Mouse (Mus musculus) heart, embryonic 16.5 days (tissue): ENCODE measurements around the gene Fam69a. TPM values are rescaled to one million over a fixed set of nuclear protein-coding genes. Genes with fewer than 3 reads are reported as not detected.
A peak's percentile ranks its signal among the peaks of the same experiment; 100 is the strongest.

Experiments used
- ATAC-seq: fragments of 200-750 bp; cut with Nextera tagmentation; replicated peaks from 2 replicates; pipeline ENCODE4 v1.8.0; 2017; ENCODE audit warnings: moderate number of reproducible peaks; ENCODE audit not compliant: insufficient read depth, low FRiP score; ENCODE audit errors: extremely low read depth
- H3K27ac ChIP-seq: fragments of 300-500 bp; sonication (generic); 2 replicates; pipeline ENCODE4 v1.5.1; 2014; ENCODE audit warnings: mild to moderate bottlenecking, low read length, control low read depth, moderate library complexity
- H3K27me3 ChIP-seq: fragments of 300-500 bp; sonication (generic); 2 replicates; pipeline ENCODE4 v1.6.1; 2014; ENCODE audit warnings: low read length, mixed read lengths; ENCODE audit not compliant: control insufficient read depth, insufficient read depth
- H3K36me3 ChIP-seq: fragments of 300-500 bp; sonication (generic); 2 replicates; pipeline ENCODE4 v1.6.1; 2014; ENCODE audit not compliant: control insufficient read depth, insufficient read depth
- H3K4me1 ChIP-seq: fragments of 300-500 bp; sonication (generic); 2 replicates; pipeline ENCODE4 v1.6.1; 2014; ENCODE audit warnings: low read length, mixed read lengths; ENCODE audit not compliant: control insufficient read depth, insufficient read depth
- H3K4me2 ChIP-seq: fragments of 300-500 bp; sonication (generic); 2 replicates; pipeline ENCODE4 v1.6.1; 2014; ENCODE audit warnings: low read depth, mild to moderate bottlenecking, control low read depth, low read length
- H3K4me3 ChIP-seq: fragments of 300-500 bp; sonication (generic); 2 replicates; pipeline ENCODE4 v1.5.1; 2014; ENCODE audit warnings: mild to moderate bottlenecking, control low read depth, low read length
- H3K9ac ChIP-seq: fragments of 300-500 bp; sonication (generic); 2 replicates; pipeline ENCODE4 v1.6.1; 2014; ENCODE audit warnings: low read length, control low read depth
- H3K9me3 ChIP-seq: fragments of 300-500 bp; sonication (generic); replicated peaks from 2 replicates; pipeline ENCODE4 v1.6.1; 2016; ENCODE audit warnings: low read length; ENCODE audit not compliant: control insufficient read depth
- WGBS: fragments of 180-500 bp; shearing (Covaris S2); extraction: QIAGEN DNeasy Blood & Tissue Kit; methylation state at CpG from one replicate; pipeline ENCODE4 v1.1.7; 2014; 5-methylcytosine and 5-hydroxymethylcytosine counted together
- polyA plus RNA-seq: library from polyadenylated mRNA; unstranded; fragments of >200 nt; fragmentation: Nextera tagmentation; extraction: Ambion mirVana; gene quantifications from 2 replicates; pipeline ENCODE4 v1.2.1, GENCODE M21; 2015

Gene Fam69a
- polyA plus RNA-seq, 1 experiment from 2014 or later = 23.1 TPM

- 90% methylated on average over 2 of the region's 2 CpGs for WGBS
- no peak overlapping the region for H3K27ac ChIP-seq
- no peaks in the 10 kb centered on the region for H3K9me3 ChIP-seq
- H3K4me1 ChIP-seq = peaks cover 13% of the 10 kb centered on the region
- no peak overlapping the region for H3K9ac ChIP-seq
- no peak overlapping the region for H3K4me2 ChIP-seq
- H3K4me3 ChIP-seq = no peak overlapping the region
- no peaks in the 10 kb centered on the region for H3K27me3 ChIP-seq
- H3K36me3 ChIP-seq = no peaks in the 10 kb centered on the region
- ATAC-seq = no peak
Measured at GRCm38 (mm10) chr5:108017232-108017631, 30.3 kb upstream of the Fam69a start.

GRCm38 (mm10) chr5:108015422-108015821 lies 28.5 kb upstream of the Fam69a start:
- peak overlapping the region; percentile 15; the same call in 1 of the 2 replicates for H3K4me2 ChIP-seq
- 32% methylated on average over 7 of the region's 7 CpGs for WGBS

GRCm38 (mm10) chr5:108014173-108014572 lies 27.3 kb upstream of the Fam69a start:
- 18% methylated on average over 1 of the region's 1 CpGs for WGBS
- no peak overlapping the region for H3K9ac ChIP-seq
- H3K4me1 ChIP-seq = peaks cover 15% of the 10 kb centered on the region
- H3K9me3 ChIP-seq = no peaks in the 10 kb centered on the region
- H3K27me3 ChIP-seq = no peaks in the 10 kb centered on the region
- H3K36me3 ChIP-seq = no peaks in the 10 kb centered on the region
- H3K27ac ChIP-seq = no peak overlapping the region
- no peak for ATAC-seq
- H3K4me3 ChIP-seq = no peak overlapping the region
- no peak overlapping the region for H3K4me2 ChIP-seq

More at GRCm38 (mm10) chr5:108015422-108015821, 28.5 kb upstream of the Fam69a start:
- Histone ChIP-seq H3K9ac (no peak overlapping the region), H3K27me3 (no peaks in the 10 kb centered on the region), H3K9me3 (no peaks in the 10 kb centered on the region), H3K4me3 (no peak overlapping the region), H3K27ac (peak overlapping the region; percentile 48), H3K4me1 (peaks cover 13% of the 10 kb centered on the region), H3K36me3 (no peaks in the 10 kb centered on the region)
- ATAC-seq = peak; percentile 90

- no peak overlapping the region for H3K4me3 ChIP-seq
- H3K4me2 ChIP-seq = no peak overlapping the region
- H3K36me3 ChIP-seq = no peaks in the 10 kb centered on the region
- peaks cover 4% of the 10 kb centered on the region for H3K4me1 ChIP-seq
- H3K9ac ChIP-seq = no peak overlapping the region
- no peaks in the 10 kb centered on the region for H3K9me3 ChIP-seq
- no peak for ATAC-seq
- no peaks in the 10 kb centered on the region for H3K27me3 ChIP-seq
- no peak overlapping the region for H3K27ac ChIP-seq
- 25% methylated on average over 2 of the region's 2 CpGs for WGBS
Measured at GRCm38 (mm10) chr5:108009721-108010120, 22.8 kb upstream of the Fam69a start.

GRCm38 (mm10) chr5:108005134-108005533 lies 18.2 kb upstream of the Fam69a start:
- 28% methylated on average over 2 of the region's 2 CpGs for WGBS

GRCm38 (mm10) chr5:108002734-108003133 lies 15.8 kb upstream of the Fam69a start:
- Histone ChIP-seq H3K9me3 (no peaks in the 10 kb centered on the region), H3K36me3 (no peaks in the 10 kb centered on the region), H3K4me3 (no peak overlapping the region), H3K4me2 (no peak overlapping the region), H3K9ac (no peak overlapping the region), H3K27ac (no peak overlapping the region), H3K27me3 (no peaks in the 10 kb centered on the region), H3K4me1 (peaks cover 3% of the 10 kb centered on the region)
- ATAC-seq = 0 out of 2 replicates have a peak, but pooled peaks have one; percentile 21
- 62% methylated on average over 5 of the region's 5 CpGs for WGBS

More at GRCm38 (mm10) chr5:108005134-108005533, 18.2 kb upstream of the Fam69a start:
- H3K4me2 ChIP-seq = no peak overlapping the region
- H3K36me3 ChIP-seq = no peaks in the 10 kb centered on the region
- no peak overlapping the region for H3K9ac ChIP-seq
- no peaks in the 10 kb centered on the region for H3K27me3 ChIP-seq
- 0 out of 2 replicates have a peak, but pooled peaks cover 2% of the 10 kb centered on the region for H3K4me1 ChIP-seq
- no peak overlapping the region for H3K4me3 ChIP-seq
- no peak for ATAC-seq
- no peak overlapping the region for H3K27ac ChIP-seq
- no peaks in the 10 kb centered on the region for H3K9me3 ChIP-seq

- peak overlapping the region; percentile 74 for H3K9ac ChIP-seq
- WGBS = 17% methylated on average over 20 of the region's 20 CpGs
- H3K9me3 ChIP-seq = no peaks in the 10 kb centered on the region
- H3K27me3 ChIP-seq = no peaks in the 10 kb centered on the region
- H3K4me1 ChIP-seq = peaks cover 4% of the 10 kb centered on the region
- no peaks in the 10 kb centered on the region for H3K36me3 ChIP-seq
- peak overlapping the region; percentile 61 for H3K4me2 ChIP-seq
- H3K27ac ChIP-seq = peak overlapping the region; percentile 46; the same call in 1 of the 2 replicates
- peak; percentile 70 for ATAC-seq
- peak overlapping the region; percentile 58 for H3K4me3 ChIP-seq
Measured at GRCm38 (mm10) chr5:108000776-108001548, 14.1 kb upstream of the Fam69a start.

GRCm38 (mm10) chr5:107997717-107998116 lies 10.8 kb upstream of the Fam69a start:
- Histone ChIP-seq H3K9ac (no peak overlapping the region), H3K36me3 (no peaks in the 10 kb centered on the region), H3K4me2 (no peak overlapping the region), H3K4me3 (no peak overlapping the region), H3K27me3 (no peaks in the 10 kb centered on the region), H3K9me3 (no peaks in the 10 kb centered on the region), H3K27ac (no peak overlapping the region; the same call in 1 of the 2 replicates), H3K4me1 (peaks cover 4% of the 10 kb centered on the region)
- ATAC-seq = no peak
- 39% methylated on average over 7 of the region's 7 CpGs for WGBS

- no peak overlapping the region for H3K9ac ChIP-seq
- H3K9me3 ChIP-seq = no peaks in the 10 kb centered on the region
- H3K4me1 ChIP-seq = peaks cover 4% of the 10 kb centered on the region
- H3K36me3 ChIP-seq = no peaks in the 10 kb centered on the region
- no peaks in the 10 kb centered on the region for H3K27me3 ChIP-seq
- no peak overlapping the region for H3K27ac ChIP-seq
- WGBS = 65% methylated on average over 2 of the region's 2 CpGs
- no peak overlapping the region for H3K4me3 ChIP-seq
- no peak for ATAC-seq
- no peak overlapping the region for H3K4me2 ChIP-seq
Measured at GRCm38 (mm10) chr5:107995936-107996335, 9.1 kb upstream of the Fam69a start.
